ENCODE assay signal across 19 mouse cellular contexts in genomic region chrX:17165638-17166037, GRCm38 (mm10).
A peak's percentile ranks its signal among the peaks of the same experiment; 100 is the strongest.
DNase-seq lines count a peak whose midpoint lies in the region; ATAC-seq and TF ChIP-seq lines count a peak whose summit lies in the region.
"Had no signal": no experiment of that assay in that cellular context is flagged by ENCODE, and none has a peak within 500 bp of the region (broad histone marks: within the 10 kb centered on the region; RNA-seq: fewer than 3 reads in every experiment).

No protein-coding gene starts in this region.

- H3K36me3 ChIP-seq in lung, embryonic 14.5 days (ENCODE audit: insufficient read depth): no peaks in the 10 kb centered on the region
- H3K36me3 ChIP-seq: forebrain, embryonic 12.5 days; liver, embryonic 15.5 days; midbrain, embryonic 12.5 days had no signal

- 27% methylated on average over 1 of the region's 1 CpGs for WGBS in lung, embryonic 14.5 days

- no peak for ATAC-seq in lung, embryonic 14.5 days (ENCODE audit: insufficient read depth)
- ATAC-seq: hindbrain, postnatal 0 days had no signal

- H3K4me2 ChIP-seq in lung, embryonic 14.5 days: no peak overlapping the region
- H3K4me2 ChIP-seq: forebrain, embryonic 12.5 days; liver, embryonic 15.5 days; midbrain, embryonic 12.5 days had no signal

- H3K27me3 ChIP-seq in lung, embryonic 14.5 days (ENCODE audit: insufficient read depth, low read length): no peaks in the 10 kb centered on the region
- H3K27me3 ChIP-seq: forebrain, embryonic 12.5 days; liver, embryonic 15.5 days; midbrain, embryonic 12.5 days had no signal

- H3K4me1 ChIP-seq in lung, embryonic 14.5 days (ENCODE audit: insufficient read depth): no peaks in the 10 kb centered on the region
- H3K4me1 ChIP-seq: forebrain, embryonic 12.5 days; liver, embryonic 15.5 days; midbrain, embryonic 12.5 days had no signal

- no peak overlapping the region for H3K4me3 ChIP-seq in gastrocnemius, adult 2 months
- no peak overlapping the region for H3K4me3 ChIP-seq in lung, embryonic 14.5 days (ENCODE audit: low read depth, low read length)
- H3K4me3 ChIP-seq: forebrain, embryonic 12.5 days; liver, embryonic 15.5 days; midbrain, embryonic 12.5 days; myocyte had no signal

- no peak overlapping the region for H3K27ac ChIP-seq in gastrocnemius, adult 2 months
- H3K27ac ChIP-seq in lung, embryonic 14.5 days (ENCODE audit: low read depth): no peak overlapping the region
- H3K27ac ChIP-seq: forebrain, embryonic 12.5 days; hindbrain, postnatal 0 days; liver, embryonic 15.5 days; midbrain, embryonic 12.5 days had no signal

- peak; percentile 28; the same call in 1 of the 2 replicates for TF ChIP-seq CTCF in gastrocnemius, adult 2 months (IDR thresholded peaks at IDR 0.05)
- TF ChIP-seq CTCF in lung, embryonic 14.5 days (IDR thresholded peaks at IDR 0.05; ENCODE audit: low read depth): peak; percentile 21

- intact Hi-C loops in gastrocnemius, adult 2 months (cut with DNase I): no loop called here
- intact Hi-C loops in gastrocnemius, postnatal 14 days (cut with DNase I; ENCODE audit: low total_unique reads): no loop called here

- H3K9me3 ChIP-seq in lung, embryonic 14.5 days (ENCODE audit: low read depth, low read length): no peaks in the 10 kb centered on the region
- H3K9me3 ChIP-seq: forebrain, embryonic 12.5 days; liver, embryonic 15.5 days; midbrain, embryonic 12.5 days had no signal

- no peak overlapping the region for H3K9ac ChIP-seq in lung, embryonic 14.5 days
- H3K9ac ChIP-seq: forebrain, embryonic 12.5 days; liver, embryonic 15.5 days; midbrain, embryonic 12.5 days had no signal

- no peak for DNase-seq in gastrocnemius, adult 2 months
- no peak for DNase-seq in gastrocnemius, postnatal 14 days
- no peak for DNase-seq in lung, embryonic 14.5 days
- no peak for DNase-seq in lung, postnatal 4 days
- peak; percentile 9 for DNase-seq in ES-CJ7 (ENCODE audit: low read depth, low spot score)
- DNase-seq in induced T-regulatory cell, adult 2 months (ENCODE audit: low read depth): peak; percentile 1
- no peak for DNase-seq in natural killer cell, adult 2 months (ENCODE audit: low spot score in 2 of 2)
- no peak for DNase-seq in right cerebral cortex, postnatal 10 days (ENCODE audit: low spot score in 2 of 2)
- DNase-seq: adrenal gland, adult 8-10 months; cerebellum, adult 11-12 months; heart, postnatal 4 days; layer of hippocampus, postnatal 36 days; left cerebral cortex, postnatal 4 days; retina, postnatal 1 day had no signal

Comparison
In these comparisons a context has a peak if more than half of its experiments do, and no peak if none do; other contexts are left out.
1. DNase-seq: peak in ES-CJ7 (single experiment) and induced T-regulatory cell, adult 2 months (single experiment); none in gastrocnemius, adult 2 months (single experiment), gastrocnemius, postnatal 14 days (single experiment), lung, embryonic 14.5 days (single experiment), lung, postnatal 4 days (0 of 2), natural killer cell, adult 2 months (0 of 2) and right cerebral cortex, postnatal 10 days (0 of 2).